Mouse (Mus musculus) bone marrow macrophage, adult 2 months (primary cell): Measurements from ENCODE around the gene Gja8.

Experiments used
- CTCF ChIP-seq: IDR thresholded peaks from 2 replicates; pipeline ENCODE4 v1.5.1; 2012; ENCODE audit warnings: low read depth, mild to moderate bottlenecking, low read length, moderate library complexity
- POLR2A ChIP-seq: IDR thresholded peaks from 2 replicates; pipeline ENCODE4 v1.6.1; 2012; ENCODE audit warnings: mild to moderate bottlenecking, low read depth, low read length, borderline replicate concordance

- TF ChIP-seq POLR2A (no peak), CTCF (no peak)
Observed at GRCm38 (mm10) chr3:96879536-96879935, 46.3 kb downstream of the Gja8 start.
